Mouse (Mus musculus) hindbrain, embryonic 11.5 days (tissue): ENCODE data around the gene Csk. TPM values are rescaled to one million over a fixed set of nuclear protein-coding genes. Genes with fewer than 3 reads are reported as not detected.

Source experiments
- ATAC-seq: fragments of 200-750 bp; cut with Nextera tagmentation; 2 replicates; pipeline ENCODE4 v1.8.0; 2017; ENCODE audit warnings: mild to moderate bottlenecking, moderate TSS enrichment, moderate library complexity; ENCODE audit not compliant: low FRiP score
- DNase-seq: peaks from one replicate; pipeline ENCODE4 v3.0.0-alpha.2; 2015; ENCODE audit warnings: low spot score
- H3K27ac ChIP-seq: fragments of 300-500 bp; sonication (generic); 2 replicates; pipeline ENCODE4 v1.5.1; 2014; ENCODE audit warnings: mild to moderate bottlenecking, low read depth, low read length
- H3K27me3 ChIP-seq: fragments of 300-500 bp; sonication (generic); 2 replicates; pipeline ENCODE4 v1.6.1; 2014; ENCODE audit warnings: mild to moderate bottlenecking, low read length, moderate library complexity, mixed read lengths; ENCODE audit not compliant: control insufficient read depth, insufficient read depth
- H3K36me3 ChIP-seq: fragments of 300-500 bp; sonication (generic); 2 replicates; pipeline ENCODE4 v1.6.1; 2014; ENCODE audit warnings: mild to moderate bottlenecking, low read length, moderate library complexity, mixed read lengths; ENCODE audit not compliant: control insufficient read depth, insufficient read depth
- H3K4me1 ChIP-seq: fragments of 300-500 bp; sonication (generic); replicated peaks from 2 replicates; pipeline ENCODE4 v1.6.1; 2014; ENCODE audit warnings: low read length, mixed read lengths; ENCODE audit not compliant: control insufficient read depth, insufficient read depth
- H3K4me2 ChIP-seq: fragments of 300-500 bp; sonication (generic); replicated peaks from 2 replicates; pipeline ENCODE4 v1.6.1; 2014; ENCODE audit warnings: mild to moderate bottlenecking, low read depth, low read length
- H3K4me3 ChIP-seq: fragments of 300-500 bp; sonication (generic); 2 replicates; pipeline ENCODE4 v1.5.1; 2014; ENCODE audit warnings: low read depth, low read length
- H3K9ac ChIP-seq: fragments of 300-500 bp; sonication (generic); 2 replicates; pipeline ENCODE4 v1.6.1; 2014; ENCODE audit warnings: low read depth, low read length
- H3K9me3 ChIP-seq: fragments of 300-500 bp; sonication (generic); 2 replicates; pipeline ENCODE4 v1.6.1; 2016; ENCODE audit warnings: low read length; ENCODE audit not compliant: control insufficient read depth
- WGBS: fragments of 180-500 bp; shearing (Covaris S2); extraction: QIAGEN DNeasy Blood & Tissue Kit; methylation state at CpG from one replicate; pipeline ENCODE4 v1.1.7; 2014; 5-methylcytosine and 5-hydroxymethylcytosine counted together
- polyA plus RNA-seq: library from polyadenylated mRNA; unstranded; fragments of >200 nt; fragmentation: Nextera tagmentation; extraction: Ambion mirVana; gene quantifications from 2 replicates; pipeline ENCODE4 v1.2.1, GENCODE M21; 2014

The Csk gene
- polyA plus RNA-seq, 1 experiment from 2014 or later: 29.4 TPM

GRCm38 (mm10) chr9:57654966-57655365 is 1.5 kb upstream of the Csk start:
- ATAC-seq: no peak
- Histone ChIP-seq H3K9ac (no peak overlapping the region), H3K27me3 (no peaks in the 10 kb centered on the region), H3K9me3 (no peaks in the 10 kb centered on the region), H3K4me3 (no peak overlapping the region), H3K27ac (no peak overlapping the region), H3K4me2 (no peak overlapping the region), H3K36me3 (no peaks in the 10 kb centered on the region), H3K4me1 (no peaks in the 10 kb centered on the region; the same call in 1 of the 2 replicates)
- WGBS: 100% methylated on average over 1 of the region's 1 CpGs
- DNase-seq: no peak

- 0 out of 2 replicates have a peak overlapping the region, but pooled peaks have one; percentile 4 for H3K27ac ChIP-seq
- no peaks in the 10 kb centered on the region; the same call in 1 of the 2 replicates for H3K4me1 ChIP-seq
- no peaks in the 10 kb centered on the region for H3K36me3 ChIP-seq
- DNase-seq (no peak), ATAC-seq (peak; percentile 28; the same call in 1 of the 2 replicates)
- no peak overlapping the region for H3K9ac ChIP-seq
- H3K4me3 ChIP-seq: no peak overlapping the region
- whole genome bisulfite sequencing: 8% methylated on average over 3 of the region's 3 CpGs
- H3K9me3 ChIP-seq: no peaks in the 10 kb centered on the region
- H3K4me2 ChIP-seq: no peak overlapping the region
- H3K27me3 ChIP-seq: no peaks in the 10 kb centered on the region
Measured at GRCm38 (mm10) chr9:57652855-57653254, 576 bp downstream of the Csk start.

- 62% methylated on average over 9 of the region's 9 CpGs for WGBS
- Histone ChIP-seq H3K27ac (no peak overlapping the region), H3K4me1 (no peaks in the 10 kb centered on the region; the same call in 1 of the 2 replicates), H3K27me3 (no peaks in the 10 kb centered on the region), H3K9me3 (no peaks in the 10 kb centered on the region), H3K4me3 (no peak overlapping the region), H3K9ac (no peak overlapping the region), H3K36me3 (no peaks in the 10 kb centered on the region), H3K4me2 (no peak overlapping the region)
- ATAC-seq (no peak), DNase-seq (no peak)
Measured at GRCm38 (mm10) chr9:57652351-57652750, 1.1 kb downstream of the Csk start.

GRCm38 (mm10) chr9:57650786-57651311 is 2.6 kb downstream of the Csk start:
- Histone ChIP-seq H3K27ac (no peak overlapping the region), H3K4me2 (no peak overlapping the region), H3K27me3 (no peaks in the 10 kb centered on the region), H3K4me3 (no peak overlapping the region), H3K9me3 (no peaks in the 10 kb centered on the region), H3K4me1 (no peaks in the 10 kb centered on the region; the same call in 1 of the 2 replicates), H3K36me3 (no peaks in the 10 kb centered on the region), H3K9ac (no peak overlapping the region)
- ATAC-seq (0 out of 2 replicates have a peak, but pooled peaks have one; percentile 18), DNase-seq (no peak)
- WGBS: 38% methylated on average over 6 of the region's 6 CpGs

GRCm38 (mm10) chr9:57650130-57650785 is 3.2 kb downstream of the Csk start:
- no peak overlapping the region for H3K4me3 ChIP-seq
- H3K9ac ChIP-seq: no peak overlapping the region
- H3K4me2 ChIP-seq: no peak overlapping the region
- H3K27me3 ChIP-seq: no peaks in the 10 kb centered on the region
- H3K4me1 ChIP-seq: no peaks in the 10 kb centered on the region; the same call in 1 of the 2 replicates
- DNase-seq (no peak), ATAC-seq (no peak)
- no peak overlapping the region for H3K27ac ChIP-seq
- no peaks in the 10 kb centered on the region for H3K36me3 ChIP-seq
- WGBS: 86% methylated on average over 6 of the region's 6 CpGs
- no peaks in the 10 kb centered on the region for H3K9me3 ChIP-seq

- Histone ChIP-seq H3K4me2 (no peak overlapping the region), H3K4me3 (no peak overlapping the region), H3K27ac (no peak overlapping the region), H3K36me3 (no peaks in the 10 kb centered on the region), H3K4me1 (peaks cover 10% of the 10 kb centered on the region), H3K9me3 (no peaks in the 10 kb centered on the region), H3K27me3 (no peaks in the 10 kb centered on the region), H3K9ac (no peak overlapping the region)
- no peak for DNase-seq
- 74% methylated on average over 4 of the region's 4 CpGs for WGBS
- ATAC-seq: no peak
Measured at GRCm38 (mm10) chr9:57647286-57648108, 5.9 kb downstream of the Csk start.

GRCm38 (mm10) chr9:57646551-57647103 is 6.8 kb downstream of the Csk start:
- no peaks in the 10 kb centered on the region for H3K27me3 ChIP-seq
- H3K9me3 ChIP-seq: no peaks in the 10 kb centered on the region
- ATAC-seq: no peak
- 82% methylated on average over 12 of the region's 12 CpGs for WGBS
- DNase-seq: no peak
- H3K4me2 ChIP-seq: no peak overlapping the region
- H3K27ac ChIP-seq: no peak overlapping the region
- peaks cover 10% of the 10 kb centered on the region for H3K4me1 ChIP-seq
- H3K9ac ChIP-seq: no peak overlapping the region
- no peak overlapping the region for H3K4me3 ChIP-seq
- no peaks in the 10 kb centered on the region for H3K36me3 ChIP-seq

- peak overlapping the region; percentile 96 for H3K4me3 ChIP-seq
- peak overlapping the region; percentile 97 for H3K9ac ChIP-seq
- no peaks in the 10 kb centered on the region for H3K9me3 ChIP-seq
- peak overlapping the region; percentile 87 for H3K4me2 ChIP-seq
- peak overlapping the region; percentile 96 for H3K27ac ChIP-seq
- no peaks in the 10 kb centered on the region for H3K36me3 ChIP-seq
- under 1% methylated on average over 42 of the region's 85 CpGs for WGBS
- ATAC-seq: peak; percentile 88
- H3K4me1 ChIP-seq: peaks cover 18% of the 10 kb centered on the region
- peak; percentile 96 for DNase-seq
- H3K27me3 ChIP-seq: no peaks in the 10 kb centered on the region
Measured at GRCm38 (mm10) chr9:57644944-57645893, 8.2 kb downstream of the Csk start.
